Mouse (Mus musculus): ENCODE results near the gene Pip4k2b.
"Not testable (repeated sequence)": the region's sequence is repeated elsewhere in the genome, so short reads cannot be mapped to it uniquely, and the experiment has no call there.

Gene Pip4k2b

DNA sequence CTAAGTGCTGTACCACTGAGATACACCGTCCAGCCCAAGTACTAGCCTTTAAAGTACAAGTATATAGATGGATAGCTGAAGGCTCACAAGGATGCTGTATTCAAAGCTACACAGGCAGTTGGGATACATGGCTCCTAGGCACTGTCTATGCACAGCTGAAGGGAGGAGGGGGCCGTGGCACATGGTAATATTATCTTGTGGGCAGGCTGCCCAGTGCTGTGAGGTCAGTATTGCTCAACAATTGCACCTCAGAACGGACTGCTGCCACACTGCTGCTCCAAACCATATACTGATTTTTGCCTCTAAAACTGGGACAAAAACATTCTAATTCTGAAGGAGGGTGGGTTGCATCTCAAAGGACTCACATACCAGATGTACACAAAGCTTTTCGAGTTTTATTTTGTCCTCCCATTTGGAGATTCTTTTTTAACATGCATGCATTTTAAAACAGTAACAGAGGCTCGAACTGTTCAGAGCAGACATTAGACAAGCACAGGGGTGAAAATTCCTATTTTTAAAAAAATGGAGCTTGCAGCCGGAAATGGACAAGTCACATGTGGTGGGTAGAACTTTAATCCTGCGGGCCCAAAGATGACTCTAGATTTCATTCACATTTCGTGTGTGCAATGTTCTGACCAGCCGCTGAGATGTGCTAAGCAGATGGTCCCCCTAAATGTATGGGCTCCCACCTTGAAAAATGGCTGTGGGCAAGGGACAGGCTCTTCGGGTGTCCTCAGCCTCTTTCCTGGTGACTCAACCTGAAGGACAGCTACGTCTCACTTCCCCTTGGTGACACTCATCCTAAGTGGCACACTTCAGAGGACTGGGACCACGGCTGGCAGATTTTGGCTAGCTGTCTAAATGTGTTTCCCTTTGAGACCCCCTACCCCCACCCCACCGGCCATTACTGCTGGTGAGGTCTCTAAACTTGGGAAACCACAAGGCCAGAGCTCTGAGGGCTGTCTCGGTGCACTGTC is 29.4 kb downstream of the Pip4k2b start:
- no peak for DNase-seq (ENCODE audit: low spot score)

DNA sequence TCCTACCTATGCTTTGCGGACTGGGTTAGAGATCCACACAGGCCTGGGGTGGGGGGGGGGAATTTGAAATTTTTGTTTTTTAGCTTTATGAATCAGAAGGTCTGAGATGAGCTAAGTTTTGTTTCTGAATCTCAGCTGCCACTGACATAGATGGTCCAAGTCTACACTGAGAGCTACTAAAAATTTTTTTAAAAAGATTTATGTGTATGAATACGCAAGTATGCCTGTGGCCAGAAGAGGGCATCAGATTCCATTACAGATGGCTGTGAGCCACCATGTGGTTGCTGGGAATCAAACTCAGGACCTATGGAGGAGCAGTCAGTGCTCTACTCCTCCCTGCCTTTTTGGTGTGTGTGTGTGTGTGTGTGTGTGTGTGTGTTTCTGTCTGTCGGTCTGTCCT is 30.1 kb downstream of the Pip4k2b start:
- no peak for DNase-seq (ENCODE audit: low spot score)

- DNase-seq (ENCODE audit: low spot score): no peak
Observed at GRCm38 (mm10) chr11:97713896-97714295, 30.6 kb downstream of the Pip4k2b start.

DNA sequence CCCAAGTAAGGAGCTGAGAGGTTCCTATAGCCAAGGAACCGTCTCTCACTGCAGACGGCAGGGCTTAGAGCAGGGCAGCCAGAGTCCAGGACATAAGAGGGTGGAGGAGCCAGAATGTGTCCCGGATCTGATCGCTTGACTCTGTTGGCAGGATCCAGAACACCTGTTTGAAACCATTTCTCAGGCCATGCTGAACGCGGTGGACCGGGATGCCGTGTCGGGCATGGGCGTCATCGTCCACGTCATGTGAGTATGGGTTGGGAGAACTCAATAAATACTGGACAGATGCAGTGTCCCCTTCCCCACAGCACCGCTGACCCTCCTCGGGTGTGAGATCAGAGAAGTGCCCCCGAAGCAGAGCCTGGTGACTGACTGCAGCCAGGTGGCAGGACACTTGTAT is 32.2 kb downstream of the Pip4k2b start:
- DNase-seq (ENCODE audit: low spot score): no peak

GRCm38 (mm10) chr11:97711200-97711900 is 33.2 kb downstream of the Pip4k2b start:
- DNase-seq (ENCODE audit: low spot score): no peak

GRCm38 (mm10) chr11:97710067-97710466 is 34.4 kb downstream of the Pip4k2b start:
- DNase-seq (ENCODE audit: low spot score): not testable (repeated sequence)

DNA sequence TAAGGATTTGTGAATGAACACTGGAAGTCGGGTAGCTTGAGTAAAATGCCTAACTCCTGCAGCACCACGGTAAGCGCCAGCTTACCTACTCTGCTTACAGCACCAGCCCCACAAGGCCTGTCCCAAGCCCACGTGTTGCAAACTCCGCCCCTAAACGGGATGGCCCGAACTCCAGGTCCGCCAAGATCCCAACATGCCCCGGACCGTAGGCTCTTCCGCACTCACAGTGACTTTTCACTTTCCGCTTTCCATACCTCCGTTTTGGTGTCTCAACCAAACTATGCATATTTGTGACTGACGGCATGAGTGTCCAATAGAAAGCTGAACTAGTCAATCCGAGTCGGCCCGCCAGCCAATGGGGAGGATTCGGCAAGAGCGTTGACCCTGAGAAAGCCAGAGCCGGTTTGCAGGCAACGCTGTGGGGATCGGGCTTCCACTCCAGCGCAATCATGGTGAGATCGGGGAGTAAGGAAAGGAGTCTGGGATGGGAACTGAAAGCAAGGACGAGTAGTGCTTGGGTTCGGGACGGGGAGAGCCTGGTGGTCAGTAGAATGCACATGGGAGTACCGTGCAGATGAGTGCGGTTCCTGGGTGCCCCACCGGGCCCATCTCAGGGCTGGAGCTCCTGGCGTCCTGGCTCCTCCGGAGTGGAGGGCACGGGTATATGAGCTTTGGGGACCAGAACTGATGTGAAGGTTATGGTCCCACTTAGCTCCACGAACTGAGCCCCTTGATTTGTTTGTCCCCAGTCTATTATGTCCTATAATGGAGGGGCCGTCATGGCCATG is 41.3 kb downstream of the Pip4k2b start, which contains the start of gene Psmb3:
Psmb3 (plus strand) TSS at position 361 of the 788 bp plus-strand sequence.
- DNase-seq (ENCODE audit: low spot score): peak; percentile 100

DNA sequence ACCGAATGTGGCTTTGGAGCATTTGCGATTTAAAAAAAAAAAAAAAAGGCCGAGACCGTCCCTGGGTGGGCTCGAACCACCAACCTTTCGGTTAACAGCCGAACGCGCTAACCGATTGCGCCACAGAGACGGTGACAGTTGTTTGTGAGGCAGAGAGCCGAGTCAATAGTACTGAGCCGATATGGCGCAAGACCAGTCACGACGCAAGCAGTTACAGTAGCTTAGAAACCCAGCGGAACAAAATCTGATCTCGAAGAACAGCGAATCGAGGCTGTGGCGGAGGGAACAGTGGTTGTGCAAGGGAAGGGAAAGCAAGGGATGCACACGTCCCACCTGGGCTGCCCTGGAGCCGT is 42.1 kb downstream of the Pip4k2b start:
- peak; percentile 89 for DNase-seq (ENCODE audit: low spot score)

DNA sequence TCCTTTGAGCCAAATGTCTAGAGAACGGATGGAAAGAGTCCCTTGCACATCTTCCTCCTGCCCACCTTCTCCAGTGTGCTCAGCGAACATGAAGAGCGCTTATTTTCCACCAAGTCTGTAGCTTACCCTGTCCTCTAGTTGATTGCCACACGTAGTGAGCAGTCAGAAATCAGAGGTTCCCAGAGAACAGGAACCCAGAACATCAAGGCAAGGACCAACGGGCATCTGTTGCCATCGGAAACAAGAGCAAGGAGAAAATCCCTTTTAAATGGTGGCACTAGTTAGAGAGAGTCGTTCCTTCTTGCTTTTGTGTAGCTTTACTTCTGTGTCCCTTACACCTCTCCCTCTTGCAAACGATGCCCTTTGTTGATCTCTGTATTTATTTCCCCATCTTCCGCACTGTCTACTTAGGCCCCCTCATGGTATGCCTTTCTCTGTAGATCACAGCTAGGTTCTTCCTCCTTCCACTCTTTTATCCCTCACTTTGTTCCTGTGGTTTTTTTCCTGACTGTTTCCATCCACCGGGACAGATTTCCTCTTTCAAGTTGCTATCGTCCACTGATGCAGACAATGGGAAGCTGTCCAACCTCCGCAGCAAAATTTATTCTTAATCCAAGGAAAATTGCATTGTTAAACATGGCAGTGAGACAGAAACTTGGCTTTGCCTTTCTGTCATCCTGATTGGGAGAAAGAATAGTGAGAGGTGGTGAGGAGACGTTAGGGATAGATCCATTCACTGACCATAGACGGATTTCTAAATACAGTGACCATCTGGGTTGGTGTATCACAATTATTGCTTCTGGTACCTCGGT is 42.7 kb downstream of the Pip4k2b start:
- DNase-seq (ENCODE audit: low spot score): no peak

DNA sequence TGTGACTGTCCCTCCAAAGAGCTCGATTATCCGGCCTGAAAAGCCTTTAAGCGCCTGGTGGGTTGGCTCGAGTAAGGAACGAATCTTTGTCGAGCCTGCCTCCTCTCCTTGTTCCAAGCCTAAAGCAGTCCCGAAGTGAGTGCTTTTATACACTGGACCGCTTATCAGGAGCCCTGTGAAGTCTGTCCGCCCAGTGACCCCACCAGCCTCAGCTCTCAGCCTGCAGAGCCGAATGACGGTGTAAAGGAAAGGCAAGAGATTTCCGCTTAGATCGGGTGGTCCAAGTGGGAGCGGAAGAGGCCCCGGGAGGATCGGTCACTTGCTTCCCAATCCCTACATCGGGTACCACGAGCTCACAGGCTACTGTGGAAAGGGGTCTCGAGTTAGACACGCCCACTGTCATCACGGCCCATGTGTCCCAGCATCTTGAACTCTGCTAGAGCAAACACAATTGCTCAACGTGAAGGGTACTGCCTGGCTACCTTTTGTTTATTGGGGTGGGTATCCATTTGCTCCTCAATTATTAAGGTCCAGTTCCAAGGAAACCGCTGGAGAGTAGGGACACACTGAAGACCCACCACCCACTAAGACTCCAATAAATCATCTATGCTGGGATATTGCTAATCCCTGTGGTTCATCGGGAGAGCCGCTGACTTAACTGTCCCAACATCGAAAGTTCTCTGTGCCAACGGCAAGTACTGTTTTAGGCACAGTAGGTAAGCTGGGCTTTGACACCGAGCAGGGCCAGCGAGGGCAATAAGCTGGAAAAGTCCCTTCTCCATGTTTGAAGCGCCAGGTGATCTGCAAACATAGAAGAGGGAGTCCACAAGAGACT is 43.5 kb downstream of the Pip4k2b start:
- DNase-seq (ENCODE audit: low spot score): no peak

GRCm38 (mm10) chr11:97700003-97700745 is 44.3 kb downstream of the Pip4k2b start, which contains the start of gene Pcgf2:
TSS of gene Pcgf2 (minus strand) at chr11:97700497.
- DNase-seq (ENCODE audit: low spot score): no peak

GRCm38 (mm10) chr11:97699626-97700002 is 44.9 kb downstream of the Pip4k2b start:
- no peak for DNase-seq (ENCODE audit: low spot score)

DNA sequence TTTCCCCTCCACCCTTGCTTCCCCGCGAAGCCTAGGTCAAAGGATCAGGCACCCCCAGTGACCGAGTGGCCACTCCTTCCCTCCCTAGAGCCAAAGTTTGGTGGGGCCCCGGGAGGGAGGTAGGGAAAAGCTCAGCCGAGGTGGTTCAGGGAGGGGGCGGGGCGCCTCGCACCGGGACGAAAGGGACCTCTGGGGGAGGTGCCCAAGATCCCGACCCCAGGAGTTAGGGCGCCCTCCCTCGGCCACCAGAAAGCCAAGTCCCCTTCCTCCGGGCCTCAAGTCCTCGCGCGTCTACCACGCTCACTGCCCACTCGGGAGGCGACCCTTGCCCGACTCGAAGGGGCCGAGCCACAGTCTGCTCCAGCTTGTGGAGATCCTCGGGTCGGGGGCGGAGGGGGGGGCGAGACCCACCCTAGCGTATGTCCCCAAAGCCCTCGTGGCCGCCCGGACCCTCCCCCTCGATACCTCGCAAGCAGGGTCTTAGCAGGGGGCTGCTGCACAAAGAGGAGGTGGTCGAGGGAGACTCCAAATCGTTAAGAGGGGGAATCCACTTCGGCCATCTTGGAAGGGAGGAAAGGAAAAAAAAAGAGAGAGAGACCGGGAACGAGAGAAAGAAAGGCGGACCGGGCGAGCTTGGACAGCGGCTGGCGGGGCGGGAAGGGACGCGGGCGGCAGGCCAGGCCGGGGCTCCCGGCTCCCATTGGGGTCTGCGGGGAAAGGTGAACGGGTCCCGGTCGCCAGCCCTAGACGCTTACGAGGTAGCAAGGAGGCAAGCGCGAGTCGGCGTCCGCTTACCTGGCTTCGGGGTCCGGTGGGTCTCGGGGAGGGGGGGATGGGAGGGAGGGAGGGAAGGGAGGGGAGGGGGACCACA is 45.5 kb downstream of the Pip4k2b start:
- DNase-seq (ENCODE audit: low spot score): no peak

DNA sequence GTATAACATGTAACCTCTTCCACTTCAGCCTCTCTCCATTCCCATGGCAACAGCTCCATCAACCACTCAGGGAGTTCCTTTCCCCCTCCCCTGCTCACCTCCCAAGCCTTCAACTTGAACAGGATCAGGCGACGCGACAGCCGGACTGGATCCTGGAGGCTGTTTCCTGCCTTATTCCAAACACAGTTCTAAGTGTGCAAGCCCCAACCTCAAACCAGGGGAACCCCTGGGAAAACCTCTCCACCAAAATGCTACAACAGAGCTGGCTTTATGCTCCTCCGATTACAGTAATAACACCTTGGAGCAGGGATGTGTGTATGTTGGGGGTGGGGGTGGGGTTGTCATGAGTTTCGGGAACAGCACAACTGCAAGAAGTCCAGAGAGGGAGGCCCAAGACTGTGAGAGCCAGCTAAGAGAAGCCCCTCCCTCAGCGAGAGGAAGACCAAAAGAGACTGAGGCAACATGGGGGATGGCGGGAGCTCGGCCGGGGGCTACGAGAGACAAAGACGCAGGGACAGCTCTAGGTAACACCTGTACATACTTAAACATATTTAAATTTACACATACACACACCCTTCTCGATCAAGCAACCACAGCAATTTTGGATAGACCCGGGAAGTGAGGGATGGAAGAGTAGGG is 46.5 kb downstream of the Pip4k2b start:
- no peak for DNase-seq (ENCODE audit: low spot score)

- no peak for DNase-seq (ENCODE audit: low spot score)
Observed at GRCm38 (mm10) chr11:97697199-97697890, 47.2 kb downstream of the Pip4k2b start.

DNA sequence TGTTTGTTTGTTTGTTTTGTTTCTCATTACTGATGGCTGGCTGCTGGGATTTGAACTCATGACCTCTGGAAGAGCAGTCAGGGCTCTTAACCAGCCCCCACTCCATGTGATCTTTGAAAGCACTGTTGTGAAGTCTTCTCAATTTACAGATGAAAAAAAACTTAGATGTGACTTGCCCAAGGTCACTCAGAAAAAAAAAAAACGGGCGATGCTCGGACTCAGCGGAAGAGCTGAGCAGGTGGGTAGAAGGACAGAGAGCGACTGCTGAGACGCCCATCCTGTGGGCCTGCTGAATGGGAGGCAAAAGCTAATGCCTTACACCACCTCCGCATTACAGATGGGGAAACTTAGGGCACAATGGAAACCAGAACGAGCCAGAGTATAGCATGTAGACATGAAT is 47.8 kb downstream of the Pip4k2b start:
- DNase-seq (ENCODE audit: low spot score): no peak

- DNase-seq (ENCODE audit: low spot score): no peak
Observed at GRCm38 (mm10) chr11:97695712-97696401, 48.6 kb downstream of the Pip4k2b start.
